In the genomic region with DNA sequence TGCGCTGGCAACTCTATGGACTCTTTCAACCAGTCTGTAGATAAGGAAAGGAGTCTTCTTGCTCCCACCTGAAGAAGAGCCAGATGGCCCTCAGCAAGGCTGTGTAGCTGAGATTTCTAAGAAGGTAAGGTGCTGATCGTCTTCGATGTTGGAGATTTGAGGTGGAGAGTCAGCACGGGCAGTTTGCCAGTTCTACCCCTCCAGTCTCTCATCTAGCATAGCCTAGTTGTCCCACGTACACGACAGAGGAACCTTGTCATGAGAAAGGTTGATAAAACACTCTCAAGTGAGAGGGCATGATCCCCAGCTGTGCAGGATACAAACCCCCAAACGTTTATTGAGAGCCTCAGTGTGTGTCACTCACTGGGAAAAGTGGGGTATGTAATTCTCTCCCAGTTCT, we compare ENCODE assay signal across 18 mouse cellular contexts. TPM values are rescaled to one million over a fixed set of nuclear protein-coding genes. Genes with fewer than 3 reads are reported as not detected.
DNase-seq lines count a peak whose midpoint lies in the region.
"Had no signal": no experiment of that assay in that cellular context is flagged by ENCODE, and none has a peak within 500 bp of the region (broad histone marks: within the 10 kb centered on the region; RNA-seq: fewer than 3 reads in every experiment).

No protein-coding gene starts in this region.

- H3K27me3 ChIP-seq in forebrain, embryonic 10.5 days (ENCODE audit: poor library complexity, severe bottlenecking): peaks cover 58% of the 10 kb centered on the region
- H3K27me3 ChIP-seq: embryonic facial prominence, embryonic 12.5 days; hindbrain, embryonic 13.5 days had no signal

- H3K9me3 ChIP-seq in forebrain, embryonic 10.5 days: no peaks in the 10 kb centered on the region
- H3K9me3 ChIP-seq: embryonic facial prominence, embryonic 12.5 days; forebrain, embryonic 12.5 days; heart, embryonic 12.5 days; hindbrain, embryonic 13.5 days had no signal

- H3K4me1 ChIP-seq in forebrain, embryonic 10.5 days: peaks cover 55% of the 10 kb centered on the region

- H3K27ac ChIP-seq in forebrain, embryonic 10.5 days: no peak overlapping the region
- H3K27ac ChIP-seq: embryonic facial prominence, embryonic 12.5 days; forebrain, embryonic 12.5 days; heart, adult 2 months; hindbrain, embryonic 13.5 days; hindbrain, postnatal 0 days had no signal

- H3K4me3 ChIP-seq in forebrain, embryonic 10.5 days: no peak overlapping the region
- H3K4me3 ChIP-seq: forebrain, embryonic 12.5 days; heart, adult 2 months; heart, embryonic 12.5 days had no signal

- no peaks in the 10 kb centered on the region for H3K36me3 ChIP-seq in forebrain, embryonic 10.5 days (replicated peaks)
- H3K36me3 ChIP-seq: embryonic facial prominence, embryonic 12.5 days; forebrain, embryonic 12.5 days; heart, embryonic 12.5 days; hindbrain, embryonic 13.5 days had no signal

- peak; percentile 30 to 35 for DNase-seq in cerebellum, adult 18-20 months
- DNase-seq in cerebellum, postnatal 4 days (ENCODE audit: low spot score in 2 of 2): no peak
- DNase-seq in layer of hippocampus, adult 9-11 months: peak; percentile 29
- DNase-seq in layer of hippocampus, adult 18-20 months (ENCODE audit: low spot score in 2 of 2): no peak
- DNase-seq in cerebellum, adult 9-11 months: peak; percentile 71
- peak; percentile 21 to 23 for DNase-seq in cerebellum, postnatal 36 days
- DNase-seq in forebrain, embryonic 10.5 days (ENCODE audit: extremely low spot score, low spot score): no peak
- DNase-seq: adrenal gland, adult 2 months; adrenal gland, postnatal 25 days; gastrocnemius, postnatal 10 days; heart, adult 2 months; heart, postnatal 4 days; kidney, adult 11 months had no signal

- 82% methylated on average over 7 of the region's 7 CpGs for WGBS in forebrain, embryonic 10.5 days

RNA-seq across cellular contexts. Expression of a gene that starts 0.8 kb away (rescaled TPM):
- 10 to 100 TPM; 84.7 TPM for total RNA-seq in layer of hippocampus, adult 18-20 months (2021)
- polyA plus RNA-seq in forebrain, embryonic 10.5 days (2016; fragmentation: Nextera tagmentation; extraction: Ambion mirVana): 31.7 and 37.3 TPM in 2 replicates

Comparison
In these comparisons a context has a peak if more than half of its experiments do, and no peak if none do; other contexts are left out.
1. DNase-seq: peak in cerebellum, adult 18-20 months (2 of 2), layer of hippocampus, adult 9-11 months (single experiment), cerebellum, adult 9-11 months (single experiment) and cerebellum, postnatal 36 days (2 of 2); none in cerebellum, postnatal 4 days (0 of 2), layer of hippocampus, adult 18-20 months (0 of 2) and forebrain, embryonic 10.5 days (single experiment).